Mouse (Mus musculus) Muller cell, postnatal 12 days (primary cell): ENCODE results near the gene Bloc1s5.
"Not testable (repeated sequence)": the region's sequence is repeated elsewhere in the genome, so short reads cannot be mapped to it uniquely, and the experiment has no call there.

Experiments
- DNase-seq: peaks from one replicate; pipeline ENCODE4 v3.0.0-alpha.2; 2015; ENCODE audit errors: inconsistent ontology term

Bloc1s5 gene

GRCm38 (mm10) chr13:38634800-38635269 lies at the start of gene Bloc1s5:
Gene Bloc1s5, minus strand, starts transcription at chr13:38635109.
- DNase-seq: peak; percentile 95

- DNase-seq: no peak
These were observed 37.4 kb upstream of the Bloc1s5 start for GRCm38 (mm10) chr13:38672336-38672735.

- not testable (repeated sequence) for DNase-seq
These were observed 36.5 kb upstream of the Bloc1s5 start for GRCm38 (mm10) chr13:38671451-38671850.

- DNase-seq: no peak
These were observed 35.1 kb upstream of the Bloc1s5 start for GRCm38 (mm10) chr13:38670051-38670450.

- no peak for DNase-seq
These were observed 33.6 kb upstream of the Bloc1s5 start for GRCm38 (mm10) chr13:38668514-38668913.

GRCm38 (mm10) chr13:38664753-38665152 lies 29.8 kb upstream of the Bloc1s5 start:
- DNase-seq: no peak

GRCm38 (mm10) chr13:38659524-38660136 lies 24.7 kb upstream of the Bloc1s5 start:
- DNase-seq: no peak

GRCm38 (mm10) chr13:38658528-38659280 lies 23.8 kb upstream of the Bloc1s5 start, which contains the start of gene Eef1e1:
Gene Eef1e1, minus strand, starts transcription at chr13:38659058.
- DNase-seq: peak; percentile 95

GRCm38 (mm10) chr13:38657865-38658264 lies 23.0 kb upstream of the Bloc1s5 start:
- DNase-seq: peak; percentile 13

- DNase-seq: no peak
These were observed 15.4 kb upstream of the Bloc1s5 start for GRCm38 (mm10) chr13:38650292-38650691.

- no peak for DNase-seq
These were observed 14.2 kb upstream of the Bloc1s5 start for GRCm38 (mm10) chr13:38649069-38649468.

GRCm38 (mm10) chr13:38641414-38641813 lies 6.5 kb upstream of the Bloc1s5 start:
- no peak for DNase-seq

GRCm38 (mm10) chr13:38640961-38641360 lies 6.1 kb upstream of the Bloc1s5 start:
- DNase-seq: no peak

- DNase-seq: no peak
These were observed 3.8 kb upstream of the Bloc1s5 start for GRCm38 (mm10) chr13:38638694-38639093.

GRCm38 (mm10) chr13:38634256-38634799 lies 581 bp downstream of the Bloc1s5 start:
- no peak for DNase-seq

- no peak for DNase-seq
These were observed 1.5 kb downstream of the Bloc1s5 start for GRCm38 (mm10) chr13:38633287-38634000.

- no peak for DNase-seq
These were observed 2.4 kb downstream of the Bloc1s5 start for GRCm38 (mm10) chr13:38632556-38632955.

- no peak for DNase-seq
These were observed 8.7 kb downstream of the Bloc1s5 start for GRCm38 (mm10) chr13:38626229-38626525.

- DNase-seq: peak; percentile 14
These were observed 9.2 kb downstream of the Bloc1s5 start for GRCm38 (mm10) chr13:38625492-38626228.

- no peak for DNase-seq
These were observed 10.5 kb downstream of the Bloc1s5 start for GRCm38 (mm10) chr13:38624292-38624902.

GRCm38 (mm10) chr13:38623296-38623695 lies 11.6 kb downstream of the Bloc1s5 start:
- no peak for DNase-seq
